Mouse (Mus musculus) heart, embryonic 11.5 days (tissue): ENCODE data around the gene Pld5. TPM values are rescaled to one million over a fixed set of nuclear protein-coding genes. Genes with fewer than 3 reads are reported as not detected.

Experiments
- ATAC-seq: fragments of 200-750 bp; cut with Nextera tagmentation; replicated peaks from 2 replicates; pipeline ENCODE4 v1.8.0; 2017; ENCODE audit warnings: moderate library complexity; ENCODE audit not compliant: insufficient number of reproducible peaks, low FRiP score, low TSS enrichment
- H3K27ac ChIP-seq: fragments of 300-500 bp; sonication (generic); 2 replicates; pipeline ENCODE4 v1.5.1; 2014; ENCODE audit warnings: mild to moderate bottlenecking, low read depth, low read length
- H3K27me3 ChIP-seq: fragments of 300-500 bp; sonication (generic); 2 replicates; pipeline ENCODE4 v1.6.1; 2014; ENCODE audit warnings: mild to moderate bottlenecking, low read length, mixed read lengths; ENCODE audit not compliant: control insufficient read depth, insufficient read depth
- H3K36me3 ChIP-seq: fragments of 300-500 bp; sonication (generic); 2 replicates; pipeline ENCODE4 v1.6.1; 2014; ENCODE audit warnings: mild to moderate bottlenecking, low read length, moderate library complexity, mixed read lengths; ENCODE audit not compliant: control insufficient read depth, insufficient read depth
- H3K4me1 ChIP-seq: fragments of 300-500 bp; sonication (generic); 2 replicates; pipeline ENCODE4 v1.6.1; 2014; ENCODE audit warnings: low read length; ENCODE audit not compliant: control insufficient read depth, insufficient read depth
- H3K4me2 ChIP-seq: fragments of 300-500 bp; sonication (generic); 2 replicates; pipeline ENCODE4 v1.6.1; 2014; ENCODE audit warnings: mild to moderate bottlenecking, moderate library complexity
- H3K4me3 ChIP-seq: fragments of 300-500 bp; sonication (generic); 2 replicates; pipeline ENCODE4 v1.5.1; 2014; ENCODE audit warnings: low read depth, low read length
- H3K9ac ChIP-seq: fragments of 300-500 bp; sonication (generic); 2 replicates; pipeline ENCODE4 v1.6.1; 2014; ENCODE audit warnings: mild to moderate bottlenecking, low read depth, low read length, moderate library complexity
- H3K9me3 ChIP-seq: fragments of 300-500 bp; sonication (generic); replicated peaks from 2 replicates; pipeline ENCODE4 v1.6.1; 2016; ENCODE audit warnings: low read length; ENCODE audit not compliant: control insufficient read depth
- WGBS: fragments of 180-500 bp; shearing (Covaris S2); extraction: QIAGEN DNeasy Blood & Tissue Kit; methylation state at CpG from one replicate; pipeline ENCODE4 v1.1.7; 2014; ENCODE audit not compliant: insufficient replicate concordance; 5-methylcytosine and 5-hydroxymethylcytosine counted together
- polyA plus RNA-seq: library from polyadenylated mRNA; unstranded; fragments of >200 nt; fragmentation: Nextera tagmentation; extraction: Ambion mirVana; gene quantifications from 2 replicates; pipeline ENCODE4 v1.2.1, GENCODE M21; 2014

Pld5 gene
- polyA plus RNA-seq, 1 experiment from 2014 or later, result 0.39 TPM

- Histone ChIP-seq H3K9me3 (no peaks in the 10 kb centered on the region), H3K27me3 (no peaks in the 10 kb centered on the region), H3K36me3 (no peaks in the 10 kb centered on the region), H3K4me1 (no peaks in the 10 kb centered on the region), H3K27ac (no peak overlapping the region), H3K4me2 (no peak overlapping the region), H3K9ac (no peak overlapping the region), H3K4me3 (no peak overlapping the region)
- WGBS, result 83% methylated on average over 6 of the region's 6 CpGs
- no peak for ATAC-seq
Measured at GRCm38 (mm10) chr1:176197036-176197766, 77.9 kb downstream of the Pld5 start.

GRCm38 (mm10) chr1:176196341-176196740, 78.8 kb downstream of the Pld5 start:
- no peaks in the 10 kb centered on the region for H3K36me3 ChIP-seq
- no peaks in the 10 kb centered on the region for H3K9me3 ChIP-seq
- ATAC-seq, result no peak
- no peak overlapping the region for H3K4me3 ChIP-seq
- H3K4me2 ChIP-seq, result no peak overlapping the region
- no peaks in the 10 kb centered on the region for H3K27me3 ChIP-seq
- no peaks in the 10 kb centered on the region for H3K4me1 ChIP-seq
- H3K27ac ChIP-seq, result no peak overlapping the region
- WGBS, result 87% methylated on average over 4 of the region's 4 CpGs
- no peak overlapping the region for H3K9ac ChIP-seq

- ATAC-seq, result no peak
- no peaks in the 10 kb centered on the region for H3K4me1 ChIP-seq
- no peak overlapping the region for H3K27ac ChIP-seq
- no peak overlapping the region for H3K4me2 ChIP-seq
- H3K9me3 ChIP-seq, result no peaks in the 10 kb centered on the region
- WGBS, result 75% methylated on average over 2 of the region's 2 CpGs
- H3K9ac ChIP-seq, result no peak overlapping the region
- H3K4me3 ChIP-seq, result no peak overlapping the region
- no peaks in the 10 kb centered on the region for H3K27me3 ChIP-seq
- no peaks in the 10 kb centered on the region for H3K36me3 ChIP-seq
Measured at GRCm38 (mm10) chr1:176194727-176195126, 80.4 kb downstream of the Pld5 start.

- Histone ChIP-seq H3K27me3 (no peaks in the 10 kb centered on the region), H3K4me1 (no peaks in the 10 kb centered on the region), H3K4me3 (no peak overlapping the region), H3K27ac (no peak overlapping the region), H3K9ac (no peak overlapping the region), H3K9me3 (no peaks in the 10 kb centered on the region), H3K36me3 (no peaks in the 10 kb centered on the region), H3K4me2 (no peak overlapping the region)
- WGBS, result 72% methylated on average over 6 of the region's 6 CpGs
- no peak for ATAC-seq
Measured at GRCm38 (mm10) chr1:176183991-176184390, 91.1 kb downstream of the Pld5 start.

GRCm38 (mm10) chr1:176174971-176175370, 100.1 kb downstream of the Pld5 start:
- Histone ChIP-seq H3K27me3 (no peaks in the 10 kb centered on the region), H3K27ac (no peak overlapping the region), H3K4me2 (no peak overlapping the region), H3K4me3 (no peak overlapping the region), H3K36me3 (no peaks in the 10 kb centered on the region), H3K9me3 (no peaks in the 10 kb centered on the region), H3K9ac (no peak overlapping the region), H3K4me1 (no peaks in the 10 kb centered on the region)
- ATAC-seq, result no peak
- 76% methylated on average over 1 of the region's 1 CpGs for WGBS

GRCm38 (mm10) chr1:176167784-176168183, 107.3 kb downstream of the Pld5 start:
- ATAC-seq, result no peak

GRCm38 (mm10) chr1:176167114-176167513, 108.0 kb downstream of the Pld5 start:
- ATAC-seq, result no peak
- H3K4me1 ChIP-seq, result no peaks in the 10 kb centered on the region

More at GRCm38 (mm10) chr1:176167784-176168183, 107.3 kb downstream of the Pld5 start:
- Histone ChIP-seq H3K9me3 (no peaks in the 10 kb centered on the region), H3K4me2 (no peak overlapping the region), H3K27me3 (no peaks in the 10 kb centered on the region), H3K4me3 (no peak overlapping the region), H3K9ac (no peak overlapping the region), H3K36me3 (no peaks in the 10 kb centered on the region), H3K27ac (no peak overlapping the region), H3K4me1 (no peaks in the 10 kb centered on the region)
- WGBS, result 49% methylated on average over 5 of the region's 5 CpGs

GRCm38 (mm10) chr1:176145306-176145705, 129.8 kb downstream of the Pld5 start:
- no peak overlapping the region for H3K9ac ChIP-seq
- H3K27me3 ChIP-seq, result no peaks in the 10 kb centered on the region
- peaks cover 4% of the 10 kb centered on the region; the same call in 1 of the 2 replicates for H3K9me3 ChIP-seq
- H3K27ac ChIP-seq, result no peak overlapping the region
- no peaks in the 10 kb centered on the region for H3K36me3 ChIP-seq
- ATAC-seq, result no peak
- no peak overlapping the region for H3K4me3 ChIP-seq
- H3K4me2 ChIP-seq, result no peak overlapping the region
- H3K4me1 ChIP-seq, result no peaks in the 10 kb centered on the region
- 47% methylated on average over 6 of the region's 6 CpGs for WGBS

More at GRCm38 (mm10) chr1:176167114-176167513, 108.0 kb downstream of the Pld5 start:
- 81% methylated on average over 2 of the region's 2 CpGs for WGBS
- H3K9me3 ChIP-seq, result no peaks in the 10 kb centered on the region
- no peak overlapping the region for H3K27ac ChIP-seq
- H3K9ac ChIP-seq, result no peak overlapping the region
- no peaks in the 10 kb centered on the region for H3K27me3 ChIP-seq
- H3K36me3 ChIP-seq, result no peaks in the 10 kb centered on the region
- no peak overlapping the region for H3K4me3 ChIP-seq
- H3K4me2 ChIP-seq, result no peak overlapping the region

GRCm38 (mm10) chr1:176134379-176134778, 140.7 kb downstream of the Pld5 start:
- no peak for ATAC-seq
- Histone ChIP-seq H3K36me3 (no peaks in the 10 kb centered on the region), H3K9me3 (no peaks in the 10 kb centered on the region), H3K27ac (no peak overlapping the region), H3K4me2 (no peak overlapping the region), H3K27me3 (0 out of 2 replicates have a peak, but pooled peaks cover 2% of the 10 kb centered on the region), H3K9ac (no peak overlapping the region), H3K4me1 (no peaks in the 10 kb centered on the region), H3K4me3 (no peak overlapping the region)
- WGBS, result 84% methylated on average over 8 of the region's 8 CpGs
